In the genomic region with DNA sequence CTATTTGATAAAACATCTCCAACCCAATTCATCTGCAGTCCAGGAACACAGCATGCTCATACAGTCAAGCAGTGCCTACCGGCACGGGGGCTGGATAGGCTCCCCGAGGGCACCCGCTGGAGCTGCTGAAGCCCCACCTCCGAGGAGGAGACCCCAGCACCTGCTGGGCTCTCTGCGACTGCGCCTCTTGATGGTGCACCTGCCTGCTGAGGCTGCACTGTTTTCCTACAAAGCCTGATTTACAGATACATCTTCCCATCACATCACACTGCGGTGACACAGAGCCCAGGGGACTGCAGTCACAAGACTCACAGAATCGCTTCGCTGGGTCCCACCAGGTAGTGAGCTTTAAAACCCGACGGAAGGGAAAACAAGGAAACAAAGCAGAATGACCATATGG, we compare ENCODE assay signal across 24 mouse cellular contexts.
DNase-seq lines count a peak whose midpoint lies in the region; ATAC-seq and TF ChIP-seq lines count a peak whose summit lies in the region.
"Had no signal": no experiment of that assay in that cellular context is flagged by ENCODE, and none has a peak within 500 bp of the region (broad histone marks: within the 10 kb centered on the region; RNA-seq: fewer than 3 reads in every experiment).

No protein-coding gene starts in this region.

- 42% methylated on average over 12 of the region's 12 CpGs for WGBS in heart, adult 2 months
- WGBS in hindbrain, embryonic 14.5 days: 16% methylated on average over 12 of the region's 12 CpGs
- 16% methylated on average over 12 of the region's 12 CpGs for WGBS in hindbrain, embryonic 11.5 days
- WGBS in midbrain, postnatal 0 days: 15% methylated on average over 12 of the region's 12 CpGs
- WGBS in lung, adult 2 months: 36% methylated on average over 12 of the region's 12 CpGs

- no peaks in the 10 kb centered on the region for H3K4me1 ChIP-seq in heart, adult 2 months (ENCODE audit: control insufficient read depth, insufficient read depth, low read length)
- no peaks in the 10 kb centered on the region for H3K4me1 ChIP-seq in hindbrain, embryonic 14.5 days (replicated peaks; ENCODE audit: control insufficient read depth, insufficient read depth, low read length)
- no peaks in the 10 kb centered on the region for H3K4me1 ChIP-seq in hindbrain, embryonic 11.5 days (replicated peaks; ENCODE audit: control insufficient read depth, insufficient read depth, low read length)
- H3K4me1 ChIP-seq in E14TG2a.4 (replicated peaks; ENCODE audit: low read depth, low read length): peaks cover 7% of the 10 kb centered on the region
- H3K4me1 ChIP-seq in midbrain, postnatal 0 days (ENCODE audit: insufficient read depth, low read length): no peaks in the 10 kb centered on the region
- no peaks in the 10 kb centered on the region for H3K4me1 ChIP-seq in lung, adult 2 months (ENCODE audit: control insufficient read depth, insufficient read depth, low read length)
- H3K4me1 ChIP-seq: embryonic facial prominence, embryonic 10.5 days had no signal

- no peaks in the 10 kb centered on the region for H3K9me3 ChIP-seq in hindbrain, embryonic 14.5 days (ENCODE audit: control insufficient read depth, low read length)
- H3K9me3 ChIP-seq in hindbrain, embryonic 11.5 days (ENCODE audit: control insufficient read depth, low read length): no peaks in the 10 kb centered on the region
- no peaks in the 10 kb centered on the region for H3K9me3 ChIP-seq in E14TG2a.4 (ENCODE audit: low read length)
- no peaks in the 10 kb centered on the region for H3K9me3 ChIP-seq in midbrain, postnatal 0 days (ENCODE audit: low read length)
- H3K9me3 ChIP-seq: embryonic facial prominence, embryonic 10.5 days; forebrain, embryonic 10.5 days had no signal

- no peaks in the 10 kb centered on the region for H3K79me2 ChIP-seq in heart, adult 2 months (replicated peaks; ENCODE audit: control insufficient read depth, insufficient read depth, low read length)

- H3K4me3 ChIP-seq in heart, adult 2 months: no peak overlapping the region
- H3K4me3 ChIP-seq in hindbrain, embryonic 14.5 days (replicated peaks; ENCODE audit: low read length): no peak overlapping the region
- H3K4me3 ChIP-seq in hindbrain, embryonic 11.5 days (ENCODE audit: low read depth, low read length): no peak overlapping the region
- 0 out of 2 replicates have a peak overlapping the region, but pooled peaks have one; percentile 23 for H3K4me3 ChIP-seq in E14TG2a.4 (replicated peaks; ENCODE audit: low read length)
- H3K4me3 ChIP-seq in midbrain, postnatal 0 days (ENCODE audit: low read depth, low read length): no peak overlapping the region
- H3K4me3 ChIP-seq in lung, adult 2 months (replicated peaks; ENCODE audit: extremely low read depth, low read depth, low read length): no peak overlapping the region
- H3K4me3 ChIP-seq: embryonic facial prominence, embryonic 10.5 days; forebrain, embryonic 10.5 days; layer of hippocampus, adult 2 months; myocyte had no signal

- peak; percentile 80 for DNase-seq in heart, adult 11 months
- no peak for DNase-seq in heart, adult 2 months
- DNase-seq in hindbrain, embryonic 14.5 days (ENCODE audit: low spot score): no peak
- DNase-seq in hindbrain, embryonic 11.5 days (ENCODE audit: low spot score): no peak
- no peak for DNase-seq in midbrain, postnatal 0 days (ENCODE audit: low spot score)
- DNase-seq in lung, adult 2 months: no peak
- no peak for DNase-seq in gastrocnemius, postnatal 25 days
- DNase-seq: adrenal gland, adult 2 months; cerebellum, adult 11 months; cerebellum, adult 9-11 months; gastrocnemius, postnatal 36 days; kidney, postnatal 25 days; thymus, adult 2 months; thymus, postnatal 4 days had no signal

- no peaks in the 10 kb centered on the region for H3K36me3 ChIP-seq in heart, adult 2 months (ENCODE audit: control insufficient read depth, insufficient read depth, low read length)
- H3K36me3 ChIP-seq in hindbrain, embryonic 14.5 days (replicated peaks; ENCODE audit: control insufficient read depth, insufficient read depth): no peaks in the 10 kb centered on the region
- no peaks in the 10 kb centered on the region for H3K36me3 ChIP-seq in hindbrain, embryonic 11.5 days (ENCODE audit: control insufficient read depth, insufficient read depth, low read length)
- H3K36me3 ChIP-seq in E14TG2a.4 (ENCODE audit: insufficient read depth, low read length): no peaks in the 10 kb centered on the region
- H3K36me3 ChIP-seq in midbrain, postnatal 0 days (ENCODE audit: insufficient read depth, low read length): no peaks in the 10 kb centered on the region
- H3K36me3 ChIP-seq: embryonic facial prominence, embryonic 10.5 days; forebrain, embryonic 10.5 days had no signal

- H3K4me2 ChIP-seq in hindbrain, embryonic 14.5 days (replicated peaks): peak overlapping the region; percentile 15; the same call in 1 of the 2 replicates
- H3K4me2 ChIP-seq in hindbrain, embryonic 11.5 days (replicated peaks; ENCODE audit: low read depth, low read length): no peak overlapping the region
- H3K4me2 ChIP-seq in midbrain, postnatal 0 days (ENCODE audit: low read depth, low read length, poor library complexity, severe bottlenecking): 0 out of 2 replicates have a peak overlapping the region, but pooled peaks have one; percentile 15

- H3K27ac ChIP-seq in heart, adult 2 months: no peak overlapping the region
- H3K27ac ChIP-seq in hindbrain, embryonic 14.5 days: no peak overlapping the region
- no peak overlapping the region for H3K27ac ChIP-seq in hindbrain, embryonic 11.5 days (ENCODE audit: low read depth, low read length)
- H3K27ac ChIP-seq in midbrain, postnatal 0 days (ENCODE audit: low read depth, low read length): no peak overlapping the region
- H3K27ac ChIP-seq: embryonic facial prominence, embryonic 10.5 days; forebrain, embryonic 10.5 days; layer of hippocampus, adult 2 months; macrophage; stomach, postnatal 0 days had no signal

- H3K27me3 ChIP-seq in heart, adult 2 months (ENCODE audit: control insufficient read depth, insufficient read depth, low read length): no peaks in the 10 kb centered on the region
- H3K27me3 ChIP-seq in hindbrain, embryonic 14.5 days (ENCODE audit: control insufficient read depth, insufficient read depth, low read length): no peaks in the 10 kb centered on the region
- H3K27me3 ChIP-seq in hindbrain, embryonic 11.5 days (ENCODE audit: control insufficient read depth, insufficient read depth, low read length): no peaks in the 10 kb centered on the region
- H3K27me3 ChIP-seq in E14TG2a.4 (ENCODE audit: insufficient read depth, low read length): no peaks in the 10 kb centered on the region
- H3K27me3 ChIP-seq in midbrain, postnatal 0 days (ENCODE audit: insufficient read depth, low read length): no peaks in the 10 kb centered on the region

- TF ChIP-seq POLR2A in heart, adult 2 months (IDR thresholded peaks at IDR 0.05; ENCODE audit: insufficient read depth, low read depth, low read length): no peak
- TF ChIP-seq POLR2A in lung, adult 2 months (IDR thresholded peaks at IDR 0.05; ENCODE audit: borderline replicate concordance, extremely low read depth, low read depth, low read length): no peak

- no peak for TF ChIP-seq EP300 in heart, adult 2 months (IDR thresholded peaks at IDR 0.05; ENCODE audit: insufficient read depth, low read depth, low read length)

- no peak overlapping the region for H3K9ac ChIP-seq in heart, adult 2 months (ENCODE audit: low read depth, low read length)
- no peak overlapping the region for H3K9ac ChIP-seq in hindbrain, embryonic 14.5 days
- no peak overlapping the region for H3K9ac ChIP-seq in hindbrain, embryonic 11.5 days (ENCODE audit: low read depth, low read length)
- no peak overlapping the region for H3K9ac ChIP-seq in midbrain, postnatal 0 days (replicated peaks; ENCODE audit: low read length, poor library complexity, severe bottlenecking)

- TF ChIP-seq CTCF in heart, adult 2 months (IDR thresholded peaks at IDR 0.05): no peak
- no peak for TF ChIP-seq CTCF in E14TG2a.4 (conservative IDR thresholded peaks at IDR 0.05; ENCODE audit: low read length)
- TF ChIP-seq CTCF in midbrain, postnatal 0 days (IDR thresholded peaks at IDR 0.05): no peak
- TF ChIP-seq CTCF in lung, adult 2 months (IDR thresholded peaks at IDR 0.05; ENCODE audit: insufficient read depth, low read length): no peak

- ATAC-seq in hindbrain, embryonic 14.5 days (ENCODE audit: low FRiP score): no peak
- ATAC-seq in hindbrain, embryonic 11.5 days (ENCODE audit: low FRiP score): no peak
- no peak for ATAC-seq in midbrain, postnatal 0 days (ENCODE audit: low FRiP score)
- ATAC-seq: CD4-positive, CD25-positive, alpha-beta regulatory T cell, adult 4 months; intestine, embryonic 16.5 days; lung, postnatal 0 days had no signal

- intact Hi-C loops in heart, adult 2 months (cut with DNase I): no loop called here
